Mouse (Mus musculus): Measurements from ENCODE around the gene Aste1. TPM values are rescaled to one million over a fixed set of nuclear protein-coding genes. Genes with fewer than 3 reads are reported as not detected.
A peak's percentile ranks its signal among the peaks of the same experiment; 100 is the strongest.

Aste1 gene
- total RNA-seq, 2 experiments from 2014 or later = 1.8 to 2.9 TPM

DNA sequence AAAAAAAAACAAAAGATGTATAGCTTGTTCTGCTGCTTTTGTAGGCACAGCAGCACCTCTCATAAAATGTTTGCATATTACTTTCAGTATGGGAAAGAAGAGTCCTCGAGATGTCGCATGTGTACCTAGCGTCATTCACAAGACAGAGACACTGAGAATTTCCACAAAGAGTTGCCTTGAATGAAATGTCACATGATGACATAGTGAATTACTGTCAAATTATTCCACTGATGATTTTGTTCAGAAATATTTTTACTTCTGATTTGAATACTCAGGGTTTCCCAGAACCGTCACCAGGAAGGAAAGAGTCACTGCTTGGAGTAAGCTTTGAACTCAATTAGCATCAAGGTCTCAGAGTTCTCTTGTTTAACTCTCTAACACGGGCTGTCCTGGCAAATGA is 7.8 kb upstream of the Aste1 start:
- intact Hi-C loops (cut with DNase I) = loop anchor here (5.0 kb wide), 1 partner anchor 1110 kb away; no protein-coding TSS in a partner anchor
- no peak for DNase-seq
- TF ChIP-seq CTCF (IDR thresholded peaks at IDR 0.05) = no peak
- no peak overlapping the region for H3K4me3 ChIP-seq
- H3K27ac ChIP-seq = no peak overlapping the region

- DNase-seq = peak; percentile 64
- TF ChIP-seq CTCF (IDR thresholded peaks at IDR 0.05) = peak; percentile 95
- Histone ChIP-seq H3K27ac (no peak overlapping the region), H3K4me3 (no peak overlapping the region)
- intact Hi-C loops (cut with DNase I) = loop anchor here (2.0 to 5.0 kb wide), 2 partner anchors 814 to 1112 kb away; no protein-coding TSS in a partner anchor
These were observed 5.9 kb upstream of the Aste1 start for GRCm38 (mm10) chr9:105389289-105389688.

DNA sequence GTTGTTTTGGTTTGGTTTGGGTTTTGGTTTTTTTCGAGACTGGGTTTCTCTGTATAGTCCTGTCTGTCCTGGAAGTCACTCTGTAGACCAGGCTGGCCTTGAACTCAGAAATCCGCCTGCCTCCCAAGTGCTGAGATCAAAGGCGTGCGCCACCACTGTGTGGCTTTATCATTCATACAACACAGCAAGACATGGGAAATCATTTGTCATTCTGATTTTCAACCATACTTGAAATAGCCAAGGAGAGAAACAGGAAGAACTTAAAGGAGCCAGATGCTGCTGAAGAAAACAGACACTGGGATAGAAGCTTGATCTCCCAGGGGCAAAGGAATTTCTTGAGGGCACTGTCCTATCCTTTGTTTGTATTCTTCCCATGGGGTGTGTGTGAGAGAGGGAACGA is 4.6 kb upstream of the Aste1 start:
- DNase-seq = no peak
- H3K27ac ChIP-seq = no peak overlapping the region
- H3K4me3 ChIP-seq = no peak overlapping the region
- TF ChIP-seq CTCF (IDR thresholded peaks at IDR 0.05) = no peak
- intact Hi-C loops (cut with DNase I) = loop anchor here (10.0 kb wide), 2 partner anchors 256 to 336 kb away; partner anchors contain the start of genes Mrpl3 and Nudt16

GRCm38 (mm10) chr9:105394720-105395119 is 472 bp upstream of the Aste1 start:
- TF ChIP-seq CTCF (IDR thresholded peaks at IDR 0.05) = no peak
- Histone ChIP-seq H3K27ac (peak overlapping the region; percentile 87), H3K4me3 (peak overlapping the region; percentile 85)
- intact Hi-C loops (cut with DNase I) = loop anchor here (10.0 kb wide), 2 partner anchors 260 to 340 kb away; partner anchors contain the start of genes Mrpl3 and Nudt16
- no peak for DNase-seq

- no peak overlapping the region for H3K4me3 ChIP-seq
- no peak for DNase-seq
- no peak for TF ChIP-seq CTCF (IDR thresholded peaks at IDR 0.05)
- no peak overlapping the region for H3K27ac ChIP-seq
- intact Hi-C loops (cut with DNase I) = no loop called here
These were observed 13.4 kb downstream of the Aste1 start for GRCm38 (mm10) chr9:105408549-105408948.

GRCm38 (mm10) chr9:105459032-105459431 is 63.8 kb downstream of the Aste1 start:
- no peak for TF ChIP-seq CTCF (IDR thresholded peaks at IDR 0.05)
- intact Hi-C loops (cut with DNase I) = no loop called here
- H3K27ac ChIP-seq = no peak overlapping the region

DNA sequence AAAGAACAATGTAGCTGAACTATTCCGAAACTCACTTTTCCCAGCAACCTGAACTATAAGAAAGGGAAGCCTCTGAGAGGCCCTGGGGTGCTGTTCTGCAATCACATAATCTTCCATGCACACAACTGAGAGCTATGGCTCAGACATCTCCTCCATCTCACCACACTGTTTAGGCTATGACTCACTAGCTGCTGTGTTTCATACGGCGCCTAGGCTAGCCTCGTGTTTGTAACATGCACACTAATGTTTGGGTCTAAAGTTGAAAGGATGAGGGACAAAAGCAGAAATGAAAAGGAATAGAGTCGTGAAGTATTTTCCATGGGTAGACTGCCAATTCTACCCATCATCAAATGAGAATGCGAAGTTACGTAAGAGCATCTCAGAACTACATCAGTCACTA is 66.3 kb downstream of the Aste1 start:
- H3K4me3 ChIP-seq = no peak overlapping the region
- intact Hi-C loops (cut with DNase I) = loop anchor here (10.0 kb wide), 1 partner anchor 47 kb away; no protein-coding TSS in a partner anchor
- DNase-seq = no peak
- TF ChIP-seq CTCF (IDR thresholded peaks at IDR 0.05) = no peak
- H3K27ac ChIP-seq = no peak overlapping the region

More at GRCm38 (mm10) chr9:105459032-105459431, 63.8 kb downstream of the Aste1 start:
- no peak overlapping the region for H3K4me3 ChIP-seq
- DNase-seq = peak; percentile 40

Other genes starting within 250 kb of the Aste1 start
- not detected for gene Nek11, start 132 bp downstream of the Aste1 start, total RNA-seq (2021)
- 10 to 100 TPM; 39.3 to 41.2 TPM for gene Atp2c1, start 131.9 kb downstream of the Aste1 start, total RNA-seq (2021)
- gene Pik3r4, start 247.6 kb downstream of the Aste1 start, total RNA-seq (2021) = 10 to 100 TPM; 10.9 to 11.9 TPM

All from gastrocnemius, adult 2 months (tissue).